Mouse (Mus musculus) forebrain, embryonic 15.5 days (tissue): ENCODE results near the gene Impdh2. TPM values are rescaled to one million over a fixed set of nuclear protein-coding genes. Genes with fewer than 3 reads are reported as not detected.

ENCODE experiments used
- ATAC-seq: fragments of 200-750 bp; cut with Nextera tagmentation; replicated peaks from 2 replicates; pipeline ENCODE4 v1.8.0; 2017; ENCODE audit warnings: mild to moderate bottlenecking, moderate TSS enrichment, moderate library complexity
- H3K27ac ChIP-seq: fragments of 300-500 bp; sonication (generic); replicated peaks from 2 replicates; pipeline ENCODE4 v1.5.1; 2015; ENCODE audit warnings: mild to moderate bottlenecking, inconsistent platforms
- H3K27me3 ChIP-seq: fragments of 300-500 bp; sonication (generic); 2 replicates; pipeline ENCODE4 v1.6.1; 2015; ENCODE audit warnings: inconsistent platforms
- H3K36me3 ChIP-seq: fragments of 300-500 bp; sonication (generic); 2 replicates; pipeline ENCODE4 v1.6.1; 2015; ENCODE audit warnings: mild to moderate bottlenecking, inconsistent platforms
- H3K4me1 ChIP-seq: fragments of 300-500 bp; sonication (generic); 2 replicates; pipeline ENCODE4 v1.6.1; 2015; ENCODE audit warnings: inconsistent platforms
- H3K4me2 ChIP-seq: fragments of 300-500 bp; sonication (generic); replicated peaks from 2 replicates; pipeline ENCODE4 v1.6.1; 2015; ENCODE audit warnings: mild to moderate bottlenecking, inconsistent platforms
- H3K4me3 ChIP-seq: fragments of 300-500 bp; sonication (generic); 2 replicates; pipeline ENCODE4 v1.5.1; 2015; ENCODE audit warnings: mild to moderate bottlenecking, inconsistent platforms
- H3K9ac ChIP-seq: fragments of 300-500 bp; sonication (generic); replicated peaks from 2 replicates; pipeline ENCODE4 v1.6.1; 2015; ENCODE audit warnings: mild to moderate bottlenecking, inconsistent platforms
- H3K9me3 ChIP-seq: fragments of 300-500 bp; sonication (generic); 2 replicates; pipeline ENCODE4 v1.6.1; 2016; ENCODE audit warnings: inconsistent platforms
- WGBS: fragments of 180-500 bp; shearing (Covaris S2); methylation state at CpG from one replicate; pipeline ENCODE4 v1.1.7; 2015; ENCODE audit warnings: mixed read lengths; 5-methylcytosine and 5-hydroxymethylcytosine counted together
- polyA plus RNA-seq: library from polyadenylated mRNA; unstranded; fragments of >200 nt; fragmentation: Nextera tagmentation; extraction: Ambion mirVana; gene quantifications from 2 replicates; pipeline ENCODE4 v1.2.1, GENCODE M21; 2015

The Impdh2 gene
- 117 and 125 TPM in 2 replicates for polyA plus RNA-seq

GRCm38 (mm10) chr9:108560227-108560841 is at the start of gene Impdh2:
Gene Impdh2, plus strand, starts transcription at chr9:108560286.
- H3K4me1 ChIP-seq = peaks cover 14% of the 10 kb centered on the region
- H3K27me3 ChIP-seq = no peaks in the 10 kb centered on the region
- peak within 1 kb of the TSS; percentile 60 for H3K9ac ChIP-seq
- peak within 1 kb of the TSS; percentile 51 for H3K4me3 ChIP-seq
- under 1% methylated on average over 53 of the region's 53 CpGs for WGBS
- peak; percentile 99 for ATAC-seq
- H3K27ac ChIP-seq = peak within 1 kb of the TSS; percentile 80
- H3K36me3 ChIP-seq = peaks cover 68% of the 10 kb centered on the region
- peak within 1 kb of the TSS; percentile 69 for H3K4me2 ChIP-seq
- no peaks in the 10 kb centered on the region for H3K9me3 ChIP-seq

- Histone ChIP-seq H3K9me3 (no peaks in the 10 kb centered on the region), H3K4me2 (peak within 1 kb of the TSS; percentile 85), H3K27ac (peak within 1 kb of the TSS; percentile 99), H3K9ac (peak within 1 kb of the TSS; percentile 90), H3K27me3 (no peaks in the 10 kb centered on the region), H3K4me3 (peak within 1 kb of the TSS; percentile 96), H3K4me1 (peaks cover 29% of the 10 kb centered on the region), H3K36me3 (peaks cover 43% of the 10 kb centered on the region)
- 1% methylated on average over 54 of the region's 55 CpGs for WGBS
- ATAC-seq = peak; percentile 97
These were observed 43.5 kb upstream of the Impdh2 start, which contains the start of gene Qrich1 for GRCm38 (mm10) chr9:108516380-108517251. Gene Qrich1, plus strand, starts transcription at chr9:108516806.

- Histone ChIP-seq H3K27me3 (no peaks in the 10 kb centered on the region), H3K9me3 (no peaks in the 10 kb centered on the region), H3K4me3 (peak overlapping the region; percentile 96), H3K4me1 (peaks cover 36% of the 10 kb centered on the region), H3K9ac (peak overlapping the region; percentile 90), H3K36me3 (peaks cover 36% of the 10 kb centered on the region), H3K27ac (peak overlapping the region; percentile 99), H3K4me2 (peak overlapping the region; percentile 85)
- peak; percentile 82 for ATAC-seq
- WGBS = under 1% methylated on average over 70 of the region's 95 CpGs
These were observed 42.7 kb upstream of the Impdh2 start for GRCm38 (mm10) chr9:108517253-108517930.

- Histone ChIP-seq H3K4me3 (peak overlapping the region; percentile 96), H3K36me3 (peaks cover 31% of the 10 kb centered on the region), H3K9ac (peak overlapping the region; percentile 90), H3K27ac (peak overlapping the region; percentile 99), H3K4me1 (peaks cover 36% of the 10 kb centered on the region), H3K27me3 (no peaks in the 10 kb centered on the region), H3K9me3 (no peaks in the 10 kb centered on the region), H3K4me2 (peak overlapping the region; percentile 85)
- peak; percentile 27; the same call in 1 of the 2 replicates for ATAC-seq
- WGBS = 0% methylated on average over 13 of the region's 13 CpGs
These were observed 42.2 kb upstream of the Impdh2 start for GRCm38 (mm10) chr9:108517931-108518332.

GRCm38 (mm10) chr9:108521604-108522003 is 38.5 kb upstream of the Impdh2 start:
- Histone ChIP-seq H3K27me3 (no peaks in the 10 kb centered on the region), H3K9me3 (no peaks in the 10 kb centered on the region), H3K4me2 (no peak overlapping the region), H3K27ac (no peak overlapping the region), H3K36me3 (peaks cover 7% of the 10 kb centered on the region; the same call in 1 of the 2 replicates), H3K4me1 (peaks cover 31% of the 10 kb centered on the region), H3K9ac (no peak overlapping the region), H3K4me3 (no peak overlapping the region)
- ATAC-seq = no peak
- WGBS = 53% methylated on average over 2 of the region's 2 CpGs

GRCm38 (mm10) chr9:108523341-108523740 is 36.7 kb upstream of the Impdh2 start:
- no peak for ATAC-seq
- 92% methylated on average over 4 of the region's 4 CpGs for WGBS
- Histone ChIP-seq H3K27ac (no peak overlapping the region), H3K4me3 (no peak overlapping the region), H3K27me3 (no peaks in the 10 kb centered on the region), H3K9me3 (no peaks in the 10 kb centered on the region), H3K9ac (no peak overlapping the region), H3K36me3 (peaks cover 9% of the 10 kb centered on the region), H3K4me1 (peaks cover 31% of the 10 kb centered on the region), H3K4me2 (no peak overlapping the region)

- H3K4me2 ChIP-seq = no peak overlapping the region
- WGBS = 80% methylated on average over 3 of the region's 3 CpGs
These were observed 34.7 kb upstream of the Impdh2 start for GRCm38 (mm10) chr9:108525400-108525799.

GRCm38 (mm10) chr9:108530954-108531353 is 29.1 kb upstream of the Impdh2 start:
- no peak for ATAC-seq
- WGBS = 96% methylated on average over 1 of the region's 1 CpGs

More at GRCm38 (mm10) chr9:108525400-108525799, 34.7 kb upstream of the Impdh2 start:
- no peaks in the 10 kb centered on the region for H3K27me3 ChIP-seq
- H3K9me3 ChIP-seq = no peaks in the 10 kb centered on the region
- no peak overlapping the region for H3K27ac ChIP-seq
- H3K9ac ChIP-seq = no peak overlapping the region
- H3K36me3 ChIP-seq = peaks cover 25% of the 10 kb centered on the region
- peaks cover 13% of the 10 kb centered on the region for H3K4me1 ChIP-seq
- H3K4me3 ChIP-seq = no peak overlapping the region
- ATAC-seq = no peak

GRCm38 (mm10) chr9:108531496-108531895 is 28.6 kb upstream of the Impdh2 start:
- Histone ChIP-seq H3K9ac (no peak overlapping the region), H3K27ac (no peak overlapping the region), H3K4me3 (no peak overlapping the region), H3K4me2 (no peak overlapping the region), H3K4me1 (no peaks in the 10 kb centered on the region), H3K36me3 (peaks cover 76% of the 10 kb centered on the region), H3K27me3 (no peaks in the 10 kb centered on the region), H3K9me3 (no peaks in the 10 kb centered on the region)
- WGBS = 94% methylated on average over 1 of the region's 1 CpGs
- no peak for ATAC-seq

More at GRCm38 (mm10) chr9:108530954-108531353, 29.1 kb upstream of the Impdh2 start:
- H3K9ac ChIP-seq = no peak overlapping the region
- H3K36me3 ChIP-seq = peaks cover 72% of the 10 kb centered on the region
- H3K9me3 ChIP-seq = no peaks in the 10 kb centered on the region
- no peaks in the 10 kb centered on the region for H3K4me1 ChIP-seq
- no peaks in the 10 kb centered on the region for H3K27me3 ChIP-seq
- H3K4me2 ChIP-seq = no peak overlapping the region
- no peak overlapping the region for H3K4me3 ChIP-seq
- no peak overlapping the region for H3K27ac ChIP-seq

GRCm38 (mm10) chr9:108540846-108541245 is 19.2 kb upstream of the Impdh2 start:
- peaks cover 83% of the 10 kb centered on the region for H3K36me3 ChIP-seq
- H3K27ac ChIP-seq = no peak overlapping the region
- no peaks in the 10 kb centered on the region for H3K4me1 ChIP-seq
- H3K9me3 ChIP-seq = no peaks in the 10 kb centered on the region
- H3K4me2 ChIP-seq = no peak overlapping the region
- ATAC-seq = no peak
- H3K9ac ChIP-seq = no peak overlapping the region
- H3K4me3 ChIP-seq = no peak overlapping the region
- no peaks in the 10 kb centered on the region for H3K27me3 ChIP-seq

- no peak for ATAC-seq
- no peak overlapping the region for H3K4me2 ChIP-seq
- no peaks in the 10 kb centered on the region for H3K9me3 ChIP-seq
- no peak overlapping the region for H3K9ac ChIP-seq
- H3K4me1 ChIP-seq = no peaks in the 10 kb centered on the region
- peaks cover 88% of the 10 kb centered on the region for H3K36me3 ChIP-seq
- no peaks in the 10 kb centered on the region for H3K27me3 ChIP-seq
- no peak overlapping the region for H3K27ac ChIP-seq
- H3K4me3 ChIP-seq = no peak overlapping the region
- 94% methylated on average over 3 of the region's 3 CpGs for WGBS
These were observed 14.1 kb upstream of the Impdh2 start for GRCm38 (mm10) chr9:108545986-108546385.

GRCm38 (mm10) chr9:108546875-108547274 is 13.2 kb upstream of the Impdh2 start:
- Histone ChIP-seq H3K36me3 (peaks cover 88% of the 10 kb centered on the region), H3K4me3 (no peak overlapping the region), H3K4me1 (no peaks in the 10 kb centered on the region), H3K27me3 (no peaks in the 10 kb centered on the region), H3K27ac (no peak overlapping the region), H3K9me3 (no peaks in the 10 kb centered on the region), H3K9ac (no peak overlapping the region), H3K4me2 (no peak overlapping the region)
- no peak for ATAC-seq
- WGBS = 95% methylated on average over 1 of the region's 1 CpGs
